Mouse (Mus musculus): ENCODE measurements around the gene Ccnt1. TPM values are rescaled to one million over a fixed set of nuclear protein-coding genes. Genes with fewer than 3 reads are reported as not detected.
"Not testable (repeated sequence)": the region's sequence is repeated elsewhere in the genome, so short reads cannot be mapped to it uniquely, and the experiment has no call there.

Gene Ccnt1
- polyA plus RNA-seq, 1 experiment: 9.4 TPM

DNA sequence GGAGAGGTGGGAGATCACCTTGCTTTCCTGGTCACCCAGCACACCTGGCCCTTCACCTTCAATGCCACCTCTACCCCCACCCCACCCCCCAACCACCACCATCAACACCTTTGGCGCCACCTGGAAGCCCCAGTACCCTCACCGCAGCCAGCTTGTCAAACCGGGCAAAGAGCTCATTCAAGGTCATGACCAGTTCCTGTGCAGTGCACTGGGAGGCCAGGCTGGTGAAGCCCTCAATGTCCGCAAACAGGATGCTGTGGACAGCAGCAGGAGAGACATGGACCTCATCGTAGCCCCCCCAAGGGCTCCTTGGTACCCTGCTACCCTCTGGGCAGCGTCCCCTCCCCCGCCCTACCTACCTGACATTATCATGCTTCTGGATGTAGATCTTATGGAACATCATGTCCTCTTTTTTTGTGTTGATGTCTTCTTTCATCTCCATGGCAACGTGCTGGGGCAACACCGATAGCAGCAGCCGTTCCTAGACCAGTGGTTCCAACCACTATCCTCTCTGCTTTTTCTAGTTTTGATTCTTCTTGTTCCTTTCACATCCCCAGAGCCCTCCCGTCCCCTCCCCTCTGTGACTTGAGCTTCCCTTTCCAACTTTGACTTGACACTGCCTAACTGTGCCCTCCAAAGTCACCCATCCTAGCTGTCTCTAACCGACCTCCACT is 29.4 kb upstream of the Ccnt1 start:
- no peak for TF ChIP-seq CTCF (IDR thresholded peaks at IDR 0.05; ENCODE audit: extremely low read depth, insufficient read depth, insufficient read length, insufficient replicate concordance)
- no peak for TF ChIP-seq POLR2A (IDR thresholded peaks at IDR 0.05; ENCODE audit: low read depth, low read length)
- H3K36me3 ChIP-seq (ENCODE audit: control insufficient read depth, insufficient read depth, low read length): no peaks in the 10 kb centered on the region
- no peak for DNase-seq (ENCODE audit: low read depth in 1 of 2, low spot score in 2 of 2)
- H3K4me3 ChIP-seq (ENCODE audit: extremely low read depth, insufficient read depth, insufficient read length): no peak overlapping the region
- no peaks in the 10 kb centered on the region for H3K27me3 ChIP-seq (ENCODE audit: control insufficient read depth, insufficient read depth, low read length)
- H3K27ac ChIP-seq (ENCODE audit: insufficient read depth, low read length): no peak overlapping the region
- WGBS: 86% methylated on average over 12 of the region's 12 CpGs
- H3K4me1 ChIP-seq (ENCODE audit: control insufficient read depth, insufficient read depth, insufficient read length): no peaks in the 10 kb centered on the region; the same call in 1 of the 2 replicates

DNA sequence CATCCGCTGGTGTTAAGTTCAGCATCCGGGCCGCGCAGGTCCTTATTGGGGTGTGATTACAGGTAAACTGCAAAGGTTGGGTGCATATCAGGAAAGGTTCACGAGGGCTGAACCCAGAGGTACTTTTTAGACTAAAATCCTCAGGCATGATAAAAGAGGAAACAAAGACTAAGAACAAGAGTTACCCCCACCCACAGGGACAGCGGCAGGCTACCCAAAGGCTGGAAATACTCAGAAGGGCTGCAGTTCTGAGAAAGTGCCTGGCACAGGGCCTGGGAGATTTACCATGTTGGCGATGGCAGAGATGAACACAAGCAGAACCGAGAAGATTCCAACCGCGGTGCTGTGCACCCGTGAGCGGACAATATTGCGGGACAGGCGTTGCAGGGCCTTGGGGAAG is 25.9 kb upstream of the Ccnt1 start:
- Histone ChIP-seq H3K4me3 (ENCODE audit: extremely low read depth, insufficient read depth, insufficient read length) (no peak overlapping the region), H3K27ac (ENCODE audit: insufficient read depth, low read length) (no peak overlapping the region), H3K4me1 (ENCODE audit: control insufficient read depth, insufficient read depth, insufficient read length) (no peaks in the 10 kb centered on the region), H3K27me3 (ENCODE audit: control insufficient read depth, insufficient read depth, low read length) (no peaks in the 10 kb centered on the region), H3K36me3 (ENCODE audit: control insufficient read depth, insufficient read depth, low read length) (no peaks in the 10 kb centered on the region)
- DNase-seq (ENCODE audit: low read depth in 1 of 2, low spot score in 2 of 2): no peak
- WGBS: 92% methylated on average over 14 of the region's 14 CpGs
- TF ChIP-seq CTCF (IDR thresholded peaks at IDR 0.05; ENCODE audit: extremely low read depth, insufficient read depth, insufficient read length, insufficient replicate concordance) (no peak), POLR2A (IDR thresholded peaks at IDR 0.05; ENCODE audit: low read depth, low read length) (no peak)

- TF ChIP-seq POLR2A (IDR thresholded peaks at IDR 0.05; ENCODE audit: low read depth, low read length) (no peak), CTCF (IDR thresholded peaks at IDR 0.05; ENCODE audit: extremely low read depth, insufficient read depth, insufficient read length, insufficient replicate concordance) (no peak)
- WGBS: 92% methylated on average over 5 of the region's 5 CpGs
- Histone ChIP-seq H3K4me3 (ENCODE audit: extremely low read depth, insufficient read depth, insufficient read length) (no peak overlapping the region), H3K4me1 (ENCODE audit: control insufficient read depth, insufficient read depth, insufficient read length) (no peaks in the 10 kb centered on the region), H3K27me3 (ENCODE audit: control insufficient read depth, insufficient read depth, low read length) (no peaks in the 10 kb centered on the region), H3K36me3 (ENCODE audit: control insufficient read depth, insufficient read depth, low read length) (no peaks in the 10 kb centered on the region), H3K27ac (ENCODE audit: insufficient read depth, low read length) (no peak overlapping the region)
- no peak for DNase-seq (ENCODE audit: low read depth in 1 of 2, low spot score in 2 of 2)
These were observed 24.3 kb upstream of the Ccnt1 start for GRCm38 (mm10) chr15:98595049-98595448.

- no peaks in the 10 kb centered on the region for H3K36me3 ChIP-seq (ENCODE audit: control insufficient read depth, insufficient read depth, low read length)
- no peaks in the 10 kb centered on the region for H3K4me1 ChIP-seq (ENCODE audit: control insufficient read depth, insufficient read depth, insufficient read length)
These were observed 23.5 kb upstream of the Ccnt1 start for GRCm38 (mm10) chr15:98594193-98594592.

DNA sequence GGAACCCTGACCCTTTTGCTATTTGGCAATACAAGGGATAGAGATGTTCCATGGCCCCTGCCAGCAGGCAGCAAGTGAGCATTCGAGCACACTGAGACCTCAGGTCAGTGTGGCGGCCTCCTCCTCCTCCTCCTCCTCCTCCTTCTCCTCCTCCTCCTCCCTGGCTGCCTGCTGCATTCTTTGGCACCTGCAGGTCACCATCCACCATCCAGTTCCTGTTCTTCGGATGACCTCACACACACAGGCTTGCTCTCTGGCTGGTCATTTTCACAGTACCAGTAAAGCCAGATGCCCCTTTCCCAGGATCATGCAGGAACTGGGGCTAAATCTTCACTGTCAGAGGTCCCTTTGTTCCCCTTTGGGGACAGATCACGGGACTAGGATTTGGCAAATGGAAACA is 20.7 kb upstream of the Ccnt1 start:
- Histone ChIP-seq H3K36me3 (ENCODE audit: control insufficient read depth, insufficient read depth, low read length) (no peaks in the 10 kb centered on the region), H3K4me3 (ENCODE audit: extremely low read depth, insufficient read depth, insufficient read length) (no peak overlapping the region), H3K27me3 (ENCODE audit: control insufficient read depth, insufficient read depth, low read length) (no peaks in the 10 kb centered on the region), H3K4me1 (ENCODE audit: control insufficient read depth, insufficient read depth, insufficient read length) (no peaks in the 10 kb centered on the region), H3K27ac (ENCODE audit: insufficient read depth, low read length) (no peak overlapping the region)
- WGBS: 76% methylated on average over 4 of the region's 4 CpGs
- DNase-seq (ENCODE audit: low read depth in 1 of 2, low spot score in 2 of 2): no peak
- TF ChIP-seq CTCF (IDR thresholded peaks at IDR 0.05; ENCODE audit: extremely low read depth, insufficient read depth, insufficient read length, insufficient replicate concordance) (no peak), POLR2A (IDR thresholded peaks at IDR 0.05; ENCODE audit: low read depth, low read length) (no peak)

More at GRCm38 (mm10) chr15:98594193-98594592, 23.5 kb upstream of the Ccnt1 start:
- Histone ChIP-seq H3K4me3 (ENCODE audit: extremely low read depth, insufficient read depth, insufficient read length) (no peak overlapping the region), H3K27me3 (ENCODE audit: control insufficient read depth, insufficient read depth, low read length) (no peaks in the 10 kb centered on the region), H3K27ac (ENCODE audit: insufficient read depth, low read length) (no peak overlapping the region)
- 91% methylated on average over 19 of the region's 19 CpGs for WGBS
- DNase-seq (ENCODE audit: low read depth in 1 of 2, low spot score in 2 of 2): no peak
- TF ChIP-seq CTCF (IDR thresholded peaks at IDR 0.05; ENCODE audit: extremely low read depth, insufficient read depth, insufficient read length, insufficient replicate concordance) (no peak), POLR2A (IDR thresholded peaks at IDR 0.05; ENCODE audit: low read depth, low read length) (no peak)

DNA sequence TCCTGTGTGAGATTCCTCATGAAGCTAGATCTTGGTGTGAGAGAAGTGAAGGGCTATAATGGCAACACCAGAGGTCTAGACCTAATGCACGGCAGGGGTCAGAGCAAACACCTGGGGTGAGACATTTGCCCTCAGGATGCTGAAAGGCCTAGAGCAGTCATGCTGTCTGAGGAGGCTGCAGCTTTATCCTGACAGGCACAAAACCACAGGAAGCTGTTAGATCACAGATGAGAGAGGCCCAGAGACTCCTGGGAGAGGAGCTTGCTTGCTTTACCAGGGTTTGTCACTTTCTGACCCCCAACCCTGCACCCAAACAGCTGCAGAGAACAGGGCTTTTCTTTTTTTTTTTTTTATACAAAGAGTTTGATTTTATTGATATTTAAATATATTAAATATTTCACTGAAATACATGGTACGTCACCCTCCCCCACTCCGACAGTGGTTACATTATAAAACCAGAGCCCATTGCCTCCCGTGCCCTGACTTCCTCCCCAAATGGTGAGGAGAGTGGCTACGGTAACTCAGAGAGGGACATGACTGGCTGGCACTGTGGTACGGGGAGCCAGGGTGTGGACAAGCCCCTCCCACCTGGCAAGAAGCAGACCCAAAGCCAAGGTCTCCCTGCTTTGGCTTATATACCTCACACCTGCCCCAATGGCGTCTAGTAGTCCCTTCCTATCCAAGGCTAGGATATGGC is 19.1 kb upstream of the Ccnt1 start:
- Histone ChIP-seq H3K27ac (ENCODE audit: insufficient read depth, low read length) (no peak overlapping the region), H3K36me3 (ENCODE audit: control insufficient read depth, insufficient read depth, low read length) (no peaks in the 10 kb centered on the region), H3K4me3 (ENCODE audit: extremely low read depth, insufficient read depth, insufficient read length) (no peak overlapping the region), H3K4me1 (ENCODE audit: control insufficient read depth, insufficient read depth, insufficient read length) (no peaks in the 10 kb centered on the region), H3K27me3 (ENCODE audit: control insufficient read depth, insufficient read depth, low read length) (no peaks in the 10 kb centered on the region)
- TF ChIP-seq POLR2A (IDR thresholded peaks at IDR 0.05; ENCODE audit: low read depth, low read length): no peak
- TF ChIP-seq CTCF (IDR thresholded peaks at IDR 0.05; ENCODE audit: extremely low read depth, insufficient read depth, insufficient read length, insufficient replicate concordance): no peak
- DNase-seq (ENCODE audit: low read depth in 1 of 2, low spot score in 2 of 2): no peak
- 18% methylated on average over 7 of the region's 7 CpGs for WGBS

- TF ChIP-seq CTCF (IDR thresholded peaks at IDR 0.05; ENCODE audit: extremely low read depth, insufficient read depth, insufficient read length, insufficient replicate concordance) (no peak), POLR2A (IDR thresholded peaks at IDR 0.05; ENCODE audit: low read depth, low read length) (no peak)
- no peak overlapping the region for H3K4me3 ChIP-seq (ENCODE audit: extremely low read depth, insufficient read depth, insufficient read length)
- no peaks in the 10 kb centered on the region for H3K36me3 ChIP-seq (ENCODE audit: control insufficient read depth, insufficient read depth, low read length)
- H3K27ac ChIP-seq (ENCODE audit: insufficient read depth, low read length): no peak overlapping the region
- DNase-seq (ENCODE audit: low read depth in 1 of 2, low spot score in 2 of 2): no peak
- 52% methylated on average over 11 of the region's 11 CpGs for WGBS
- no peaks in the 10 kb centered on the region for H3K4me1 ChIP-seq (ENCODE audit: control insufficient read depth, insufficient read depth, insufficient read length)
- H3K27me3 ChIP-seq (ENCODE audit: control insufficient read depth, insufficient read depth, low read length): no peaks in the 10 kb centered on the region
These were observed 17.0 kb upstream of the Ccnt1 start for GRCm38 (mm10) chr15:98587751-98588150.

GRCm38 (mm10) chr15:98586141-98586540 is 15.4 kb upstream of the Ccnt1 start:
- H3K27ac ChIP-seq (ENCODE audit: insufficient read depth, low read length): not testable (repeated sequence)

More at GRCm38 (mm10) chr15:98586141-98586540, 15.4 kb upstream of the Ccnt1 start:
- not testable (repeated sequence) for DNase-seq (ENCODE audit: low read depth in 1 of 2, low spot score in 2 of 2); H3K4me3 ChIP-seq (ENCODE audit: extremely low read depth, insufficient read depth, insufficient read length); H3K36me3 ChIP-seq (ENCODE audit: control insufficient read depth, insufficient read depth, low read length); H3K4me1 ChIP-seq (ENCODE audit: control insufficient read depth, insufficient read depth, insufficient read length); H3K27me3 ChIP-seq (ENCODE audit: control insufficient read depth, insufficient read depth, low read length)
- WGBS: 71% methylated on average over 9 of the region's 9 CpGs
